Mouse (Mus musculus) sigmoid colon, adult 10 weeks (tissue): ENCODE data around the gene Adam19. TPM values are rescaled to one million over a fixed set of nuclear protein-coding genes. Genes with fewer than 3 reads are reported as not detected.

Experiments used
- polyA plus RNA-seq: library from polyadenylated mRNA; stranded (reverse); fragments of 350-450 nt; fragmentation: Illumina TruSeq; extraction: RNeasy Lipid Tissue Mini Kit (QIAGEN cat#74804); gene quantifications from one replicate; pipeline ENCODE4 v1.2.3, GENCODE M21; 2014; ENCODE audit warnings: low read depth, low replicate concordance

The Adam19 gene
- 13.5 TPM for polyA plus RNA-seq

GRCm38 (mm10) chr11:46055896-46056769 is at the start of gene Adam19:
Gene Adam19, plus strand, starts transcription at chr11:46055992.

GRCm38 (mm10) chr11:46052105-46052659 is 3.6 kb upstream of the Adam19 start, which contains the start of gene Gm12166:
Gene Gm12166, minus strand, starts transcription at chr11:46052321.

GRCm38 (mm10) chr11:46165866-46166585 is 110.2 kb downstream of the Adam19 start, which contains the start of gene Nipal4:
Gene Nipal4, minus strand, starts transcription at chr11:46166508.

Other genes starting within 250 kb of the Adam19 start
- gene Clint1, start 203.9 kb upstream of the Adam19 start, polyA plus RNA-seq, result 221 TPM
- 4.4 TPM for gene Lsm11, start 111.1 kb upstream of the Adam19 start, polyA plus RNA-seq
- gene Thg1l, start 100.5 kb upstream of the Adam19 start, polyA plus RNA-seq, result 6.7 TPM
- not detected for gene Sox30, start 75.7 kb upstream of the Adam19 start, polyA plus RNA-seq
- gene Gm12166, start 3.7 kb upstream of the Adam19 start, polyA plus RNA-seq, result 2.2 TPM
- gene Nipal4, start 110.5 kb downstream of the Adam19 start, polyA plus RNA-seq, result 1.5 TPM
- not detected for gene Fndc9, start 179.5 kb downstream of the Adam19 start, polyA plus RNA-seq